Mouse (Mus musculus) gastrocnemius, adult 2 months (tissue): ENCODE results near the gene Mgll. TPM values are rescaled to one million over a fixed set of nuclear protein-coding genes. Genes with fewer than 3 reads are reported as not detected.

Experiments used
- DNase-seq: peaks from one replicate; pipeline ENCODE4 v3.0.0; 2022
- H3K27ac ChIP-seq: fragments of 200-600 bp; 2 replicates; pipeline ENCODE4 v1.8.1; 2022; ENCODE audit warnings: mild to moderate bottlenecking
- H3K4me3 ChIP-seq: fragments of 200-600 bp; 2 replicates; pipeline ENCODE4 v1.8.1; 2022; ENCODE audit warnings: mild to moderate bottlenecking, moderate library complexity
- CTCF ChIP-seq: fragments of 200-600 bp; IDR thresholded peaks from 2 replicates; pipeline ENCODE4 v1.8.1; 2022; ENCODE audit warnings: antibody characterized with exemption, mild to moderate bottlenecking, moderate library complexity
- intact Hi-C: fragments of 180-260 bp; cut with DNase I; formaldehyde crosslinking; loops from one replicate; pipeline ENCODE4 v1.15.1; 2025
- total RNA-seq, 2 experiments: library from RNA; stranded (reverse); gene quantifications; 2 replicates each; pipeline ENCODE4 v1.2.3; 2021

Mgll gene
- total RNA-seq, 2 experiments from 2014 or later, result 22.5 to 46.8 TPM

DNA sequence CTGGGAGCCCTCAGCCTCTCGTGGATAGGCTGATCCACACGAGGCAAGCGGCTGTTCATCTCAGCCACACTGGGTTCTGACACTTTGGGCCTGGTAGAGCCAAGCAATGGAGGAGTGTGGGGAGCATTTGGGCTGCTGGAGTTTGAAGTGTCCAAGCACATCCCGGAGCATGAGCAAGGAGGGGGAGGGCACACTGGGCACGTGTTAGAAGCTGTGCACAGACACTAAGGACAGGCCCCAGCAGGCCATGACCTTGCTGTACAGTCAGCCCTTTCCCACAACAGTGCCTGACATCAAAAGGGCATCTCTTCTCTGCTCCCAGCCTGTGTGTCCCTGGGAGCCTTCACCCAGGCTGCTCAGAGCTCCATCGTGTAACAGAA, 13.3 kb downstream of the Mgll start:
- intact Hi-C loops, result no loop called here
- DNase-seq, result no peak
- Histone ChIP-seq H3K4me3 (no peak overlapping the region), H3K27ac (no peak overlapping the region; the same call in 1 of the 2 replicates)
- TF ChIP-seq CTCF, result no peak

DNA sequence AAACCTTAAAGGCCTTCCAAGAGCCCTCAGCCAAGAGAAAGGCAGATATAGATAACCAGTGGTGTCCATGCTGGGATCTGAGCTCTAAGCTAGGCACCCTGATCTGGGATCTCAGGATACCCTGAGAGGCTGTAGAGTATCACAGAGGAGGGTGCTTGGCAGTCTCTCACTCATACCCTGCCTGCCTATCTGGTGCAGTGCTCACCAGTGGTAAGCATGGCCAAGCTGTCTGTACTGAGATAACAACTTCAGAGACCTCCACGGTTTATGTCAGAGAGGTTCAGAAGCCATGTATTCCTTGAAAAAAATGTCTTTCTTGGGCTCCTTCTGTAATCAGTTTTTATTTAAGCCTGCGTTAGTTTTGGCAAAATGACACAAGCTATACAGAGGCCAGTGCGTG, 16.8 kb downstream of the Mgll start:
- no peak for TF ChIP-seq CTCF
- Histone ChIP-seq H3K27ac (no peak overlapping the region), H3K4me3 (no peak overlapping the region)
- DNase-seq, result no peak
- intact Hi-C loops, result no loop called here

DNA sequence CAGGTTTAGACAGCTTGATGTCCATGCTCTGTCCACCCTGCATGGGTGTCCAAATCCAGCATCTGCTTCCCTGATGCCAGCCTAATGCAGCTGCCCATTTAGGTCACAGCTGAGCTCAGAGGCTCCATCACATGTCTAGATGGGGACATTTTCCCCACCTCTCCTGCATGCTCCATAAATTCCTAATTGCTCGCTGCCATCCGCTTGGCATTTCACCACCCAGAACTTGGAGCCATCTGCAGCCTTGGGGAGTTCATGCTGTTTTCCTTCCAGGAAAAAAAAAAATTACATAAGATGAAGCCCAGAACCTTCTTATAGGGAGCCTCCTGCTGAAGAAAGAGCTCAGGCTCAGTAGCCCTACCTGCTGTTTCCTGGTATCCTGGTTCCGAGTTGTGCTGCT, 17.6 kb downstream of the Mgll start:
- Histone ChIP-seq H3K4me3 (peak overlapping the region; percentile 33; the same call in 1 of the 2 replicates), H3K27ac (peak overlapping the region; percentile 70)
- intact Hi-C loops, result no loop called here
- TF ChIP-seq CTCF, result no peak
- DNase-seq, result no peak

DNA sequence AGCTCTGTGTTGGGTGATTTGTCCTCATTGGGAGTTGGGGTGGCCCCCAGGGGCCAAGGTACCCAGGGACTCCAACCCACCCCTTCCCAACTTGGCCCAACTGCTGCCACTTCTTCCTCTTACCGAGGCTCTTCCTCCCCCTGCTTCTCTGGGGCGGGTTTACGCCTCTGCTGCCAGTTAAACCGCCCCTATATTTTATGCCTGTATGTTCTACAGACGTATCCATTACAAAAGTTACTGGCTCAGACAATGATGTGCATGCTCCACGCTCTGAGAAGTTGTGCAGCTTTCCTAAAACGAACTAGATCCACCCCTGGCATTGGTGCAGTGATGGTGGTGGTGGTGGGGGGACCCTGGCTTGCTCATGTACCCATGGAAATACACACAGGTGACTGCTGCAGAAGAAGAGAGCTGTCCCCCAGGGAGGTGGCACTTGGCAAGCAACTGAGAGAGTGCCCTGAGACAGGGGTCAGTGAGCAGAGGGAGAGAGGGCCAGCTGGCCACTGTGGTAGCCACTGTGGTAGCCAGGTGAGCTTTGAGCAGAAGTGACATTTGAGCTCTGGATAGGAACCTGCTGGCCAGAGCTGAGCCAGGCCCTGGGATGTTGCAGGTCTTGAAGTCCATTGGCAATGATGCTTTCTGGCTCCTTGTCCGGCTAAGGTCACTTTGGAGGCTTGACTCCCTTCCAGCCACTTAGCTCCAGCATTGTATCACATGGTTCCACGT, 18.2 kb downstream of the Mgll start:
- peak; percentile 82 for DNase-seq
- TF ChIP-seq CTCF, result no peak
- Histone ChIP-seq H3K4me3 (peak overlapping the region; percentile 33), H3K27ac (peak overlapping the region; percentile 70)
- intact Hi-C loops, result no loop called here

DNA sequence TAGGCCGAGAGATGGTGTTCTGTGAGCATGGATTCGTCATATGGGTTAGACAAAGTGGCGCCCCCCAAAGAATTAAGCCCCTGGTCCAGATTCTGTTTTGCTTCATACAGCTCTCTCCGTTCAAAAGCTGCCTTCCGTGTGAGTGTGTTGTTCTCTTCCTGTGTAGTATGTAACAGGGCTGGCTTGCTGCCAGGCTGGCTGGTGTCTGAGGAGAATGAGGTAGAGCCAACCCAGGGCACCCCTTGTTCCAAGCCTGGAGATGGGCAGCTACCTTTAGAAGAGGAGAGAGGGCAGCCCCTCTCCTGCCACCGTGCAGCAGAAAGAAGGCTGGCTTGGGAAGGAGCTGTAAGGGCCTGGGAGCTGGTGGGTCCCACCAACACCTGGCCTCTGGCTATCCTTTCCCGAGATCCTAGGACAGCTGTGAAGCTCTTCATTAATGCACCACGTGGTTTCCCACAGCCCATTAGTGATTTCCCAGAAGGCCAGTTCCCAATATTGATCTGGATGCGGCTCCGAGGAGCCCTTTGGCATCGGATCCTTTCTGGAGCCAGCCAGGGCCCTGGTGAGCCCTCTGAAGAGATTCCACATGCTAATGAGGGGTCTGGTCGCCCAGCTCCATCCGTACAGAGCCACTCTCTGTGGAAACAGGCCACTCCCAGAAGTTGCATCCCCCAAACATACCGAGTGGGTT, 19.5 kb downstream of the Mgll start:
- Histone ChIP-seq H3K4me3 (no peak overlapping the region), H3K27ac (peak overlapping the region; percentile 6; the same call in 1 of the 2 replicates)
- no peak for TF ChIP-seq CTCF
- intact Hi-C loops, result no loop called here
- DNase-seq, result peak; percentile 28

DNA sequence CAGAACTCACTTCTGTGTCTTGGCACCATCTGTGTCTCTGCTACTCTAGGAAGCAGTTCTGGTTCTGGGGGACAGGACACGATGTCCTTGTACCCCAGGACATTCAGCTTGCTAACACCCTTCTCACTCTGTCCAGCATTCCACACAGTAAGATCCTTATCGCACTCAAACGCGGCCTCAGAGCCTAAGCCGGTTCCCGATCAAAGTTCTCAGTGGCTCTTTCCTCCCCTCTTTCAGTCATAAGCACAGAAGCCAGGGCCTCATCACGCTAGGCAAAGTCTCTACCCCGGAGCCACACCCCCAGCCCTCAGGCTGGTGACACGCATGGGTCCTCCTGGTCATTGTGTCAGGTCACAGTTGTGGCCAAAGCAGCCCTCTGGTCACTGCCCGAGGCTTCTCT, 20.8 kb downstream of the Mgll start:
- no peak for TF ChIP-seq CTCF
- no peak for DNase-seq
- intact Hi-C loops, result no loop called here

DNA sequence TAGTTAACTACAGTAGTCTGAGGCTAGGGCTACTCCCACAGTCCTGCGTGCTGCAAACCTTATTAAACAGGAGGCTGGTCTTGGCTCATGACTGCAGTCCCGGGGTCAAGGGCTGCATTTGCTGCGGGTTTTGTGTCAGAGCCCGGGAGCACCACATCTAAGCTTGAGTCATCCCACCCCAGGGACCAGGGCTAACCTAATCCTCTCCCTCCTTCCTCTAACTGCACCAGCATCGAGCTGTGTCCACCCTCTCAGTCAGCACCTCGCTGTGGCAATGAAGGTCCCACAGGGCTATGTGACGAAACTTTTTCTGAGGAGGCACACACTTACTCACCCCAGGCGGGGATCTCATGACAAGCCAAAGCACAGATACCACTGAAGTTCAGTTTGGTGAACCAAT, 22.1 kb downstream of the Mgll start:
- no peak overlapping the region for H3K4me3 ChIP-seq
- no peak for DNase-seq
- TF ChIP-seq CTCF, result no peak
- H3K27ac ChIP-seq, result no peak overlapping the region
- intact Hi-C loops, result no loop called here

More for the DNA sequence above, 20.8 kb downstream of the Mgll start:
- H3K4me3 ChIP-seq, result no peak overlapping the region
- H3K27ac ChIP-seq, result no peak overlapping the region

DNA sequence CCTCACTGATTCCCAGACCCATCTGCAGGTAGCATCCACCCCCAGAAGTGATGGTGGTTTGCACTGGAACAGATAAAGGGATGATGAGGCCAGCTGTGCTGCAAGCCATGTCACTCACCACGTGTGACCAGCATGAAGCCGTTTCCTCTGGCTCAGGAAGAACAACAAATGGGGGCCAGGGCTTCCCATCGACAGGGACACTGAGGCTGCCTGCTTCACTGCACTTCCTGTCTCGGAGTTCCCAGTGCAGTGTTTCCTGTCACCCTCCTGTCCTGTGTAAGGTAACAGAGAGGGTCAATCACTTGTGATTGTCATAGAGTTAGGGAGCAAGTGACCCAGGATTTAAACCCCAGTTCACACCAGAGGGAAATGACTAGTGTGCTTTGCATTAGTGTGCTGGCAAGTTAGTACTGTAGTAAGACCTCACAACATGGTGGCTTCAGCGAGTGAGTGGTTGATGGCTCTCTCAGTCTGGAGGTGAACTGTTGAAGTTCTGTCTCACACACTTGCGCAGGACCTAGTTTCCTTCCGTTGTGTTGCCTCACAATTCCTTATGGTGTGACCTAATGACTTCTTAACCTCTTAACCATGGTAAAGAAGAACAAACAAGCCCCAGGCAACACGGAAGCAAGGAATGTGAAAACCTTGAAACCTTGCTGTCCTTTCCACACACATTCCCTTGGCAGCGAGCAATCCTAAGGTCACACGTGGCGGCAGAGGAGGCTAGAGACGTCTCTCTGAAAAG, 23.3 kb downstream of the Mgll start:
- no peak for DNase-seq
- no peak overlapping the region for H3K27ac ChIP-seq
- H3K4me3 ChIP-seq, result no peak overlapping the region
- intact Hi-C loops, result no loop called here
- no peak for TF ChIP-seq CTCF

DNA sequence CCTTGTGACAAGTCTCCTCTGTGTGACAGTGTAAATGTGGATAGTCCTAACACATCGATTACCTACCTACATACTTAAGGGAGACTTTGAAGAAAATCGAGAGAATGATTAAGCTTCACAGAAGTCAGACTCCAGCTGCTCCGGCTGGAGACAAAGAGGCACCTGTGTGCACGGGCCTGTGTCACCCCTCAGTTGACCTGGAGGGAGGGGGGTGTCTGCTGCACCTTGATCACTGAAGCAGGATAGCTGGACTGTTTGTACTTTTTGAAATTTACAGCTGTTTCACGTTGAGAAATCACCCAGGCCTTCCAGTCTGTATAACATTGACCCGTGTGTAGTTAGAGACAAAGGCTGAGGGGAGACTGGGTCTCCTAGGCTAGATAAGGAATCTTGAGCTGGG, 26.7 kb downstream of the Mgll start:
- no peak overlapping the region for H3K27ac ChIP-seq
- no peak overlapping the region for H3K4me3 ChIP-seq
- no peak for DNase-seq
- intact Hi-C loops, result no loop called here
- TF ChIP-seq CTCF, result no peak

DNA sequence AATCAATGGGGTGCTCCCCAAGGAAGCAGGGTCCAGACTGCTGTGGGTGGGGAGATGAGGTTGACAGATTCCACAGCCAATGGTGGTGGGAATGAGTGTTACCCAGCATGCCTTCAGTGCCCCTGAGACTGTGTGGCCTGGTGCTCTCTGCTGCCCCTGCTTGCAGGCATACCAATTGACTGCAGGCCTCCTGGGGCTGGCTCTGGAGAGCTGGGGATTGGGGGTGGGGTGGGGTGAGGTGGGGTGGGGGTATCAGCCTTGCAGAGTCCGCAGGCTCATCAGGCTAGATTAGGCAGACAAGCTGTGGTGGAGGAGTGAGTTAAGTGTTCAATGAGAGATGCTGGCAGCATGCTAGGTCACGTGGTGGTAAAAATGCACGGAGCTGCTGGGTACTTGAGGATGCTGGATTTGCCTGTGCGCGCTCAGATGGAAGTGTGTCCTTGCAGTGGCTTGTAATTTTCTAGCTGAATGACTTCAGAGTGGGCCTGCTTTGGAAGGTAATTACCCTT, 28.6 kb downstream of the Mgll start:
- no peak for DNase-seq
- no peak; the same call in 1 of the 2 replicates for TF ChIP-seq CTCF
- Histone ChIP-seq H3K27ac (peak overlapping the region; percentile 8; the same call in 1 of the 2 replicates), H3K4me3 (no peak overlapping the region)
- intact Hi-C loops, result no loop called here

DNA sequence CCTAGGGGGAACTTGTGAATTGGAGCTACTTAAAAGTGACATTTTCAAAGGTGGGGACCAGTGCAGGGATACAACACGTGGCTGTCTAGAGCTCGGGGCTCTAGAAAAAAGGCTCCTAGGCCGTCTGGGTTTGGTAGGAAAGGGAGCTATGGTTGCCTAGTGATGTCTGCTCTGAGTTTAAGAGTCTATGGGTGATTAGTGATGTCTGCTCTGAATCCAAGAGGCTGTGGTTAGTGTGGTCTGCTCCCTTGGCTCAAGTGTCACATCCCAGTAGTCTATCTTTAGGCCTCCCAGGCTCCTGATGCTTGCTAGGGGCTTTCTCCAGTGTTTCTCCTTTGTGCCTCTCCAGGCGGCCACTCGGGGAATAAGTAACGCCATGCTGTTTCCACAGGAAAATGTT, 29.4 kb downstream of the Mgll start:
- H3K4me3 ChIP-seq, result no peak overlapping the region
- DNase-seq, result peak; percentile 7
- no peak for TF ChIP-seq CTCF
- intact Hi-C loops, result no loop called here
- peak overlapping the region; percentile 8; the same call in 1 of the 2 replicates for H3K27ac ChIP-seq

DNA sequence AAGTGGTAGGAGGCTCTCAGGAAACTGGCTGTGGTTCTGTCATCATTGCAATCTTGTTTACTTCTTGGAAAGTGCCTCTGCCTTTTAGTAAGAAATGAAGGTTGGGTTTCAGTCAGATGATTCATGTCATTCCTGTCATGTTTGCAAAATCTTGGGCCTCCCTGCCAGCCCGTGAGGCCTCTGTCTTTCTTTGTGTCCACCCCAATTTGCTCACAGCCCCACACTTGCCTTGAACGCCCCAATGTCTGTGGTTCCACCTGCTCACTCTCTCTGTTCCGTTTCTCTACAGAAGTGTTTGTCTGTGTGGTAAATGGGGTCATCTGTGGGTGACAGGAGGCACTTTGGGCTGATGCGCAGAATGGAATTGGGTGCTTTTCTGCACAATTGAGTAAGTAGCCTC, 32.8 kb downstream of the Mgll start:
- Histone ChIP-seq H3K4me3 (no peak overlapping the region), H3K27ac (peak overlapping the region; percentile 74)
- intact Hi-C loops, result no loop called here
- no peak for TF ChIP-seq CTCF
- no peak for DNase-seq

DNA sequence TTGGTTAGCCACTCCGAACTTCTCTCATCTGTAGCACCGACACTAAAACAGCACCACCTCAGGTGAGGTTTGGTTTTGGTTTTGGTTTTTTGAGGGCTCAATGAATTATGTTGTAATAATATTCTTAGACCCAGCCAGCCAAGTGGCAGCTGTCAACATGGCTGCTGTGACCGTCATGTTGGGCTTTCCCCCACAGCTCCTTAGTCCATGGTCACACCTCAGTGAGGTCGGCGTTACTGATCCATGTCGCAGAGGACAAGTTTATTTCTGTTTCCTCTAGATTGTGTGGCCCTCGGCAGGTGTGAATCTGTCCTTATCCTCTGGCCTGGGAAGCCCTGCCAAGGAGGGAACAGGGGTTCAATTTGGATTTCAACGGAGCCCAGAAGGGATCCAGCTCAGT, 33.9 kb downstream of the Mgll start:
- H3K27ac ChIP-seq, result peak overlapping the region; percentile 89
- no peak for DNase-seq
- TF ChIP-seq CTCF, result no peak
- intact Hi-C loops, result loop anchor here (2.0 kb wide), 1 partner anchor 33 kb away; the partner anchor contains the start of gene Mgll
- no peak overlapping the region for H3K4me3 ChIP-seq
